Mouse (Mus musculus): Measurements from ENCODE around the gene Nod2. TPM values are rescaled to one million over a fixed set of nuclear protein-coding genes. Genes with fewer than 3 reads are reported as not detected.

The Nod2 gene
- total RNA-seq, 2 experiments from 2014 or later = 0.19 TPM; not detected in 1

DNA sequence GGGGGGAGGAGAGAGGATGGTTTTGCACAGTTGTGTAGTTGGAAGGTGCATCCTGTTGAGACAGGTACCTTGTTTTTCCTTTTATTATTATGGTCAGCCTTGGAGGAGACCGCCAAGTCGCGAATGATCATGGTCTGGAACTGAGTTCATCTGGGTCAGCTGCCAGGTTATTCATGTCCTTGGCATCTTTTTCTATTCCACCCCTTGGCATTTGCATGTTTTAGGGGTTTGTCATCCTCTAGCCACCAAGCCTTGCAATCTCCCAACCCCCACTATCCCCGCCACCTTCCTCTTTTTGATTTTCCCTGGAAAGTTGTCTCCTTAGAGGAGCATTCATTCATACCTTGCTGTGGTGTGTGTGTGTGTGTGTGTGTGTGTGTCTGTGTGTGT lies 50.5 kb downstream of the Nod2 start:
- no peak for ATAC-seq (replicated peaks; ENCODE audit: low FRiP score, low TSS enrichment, poor library complexity, severe bottlenecking)

DNA sequence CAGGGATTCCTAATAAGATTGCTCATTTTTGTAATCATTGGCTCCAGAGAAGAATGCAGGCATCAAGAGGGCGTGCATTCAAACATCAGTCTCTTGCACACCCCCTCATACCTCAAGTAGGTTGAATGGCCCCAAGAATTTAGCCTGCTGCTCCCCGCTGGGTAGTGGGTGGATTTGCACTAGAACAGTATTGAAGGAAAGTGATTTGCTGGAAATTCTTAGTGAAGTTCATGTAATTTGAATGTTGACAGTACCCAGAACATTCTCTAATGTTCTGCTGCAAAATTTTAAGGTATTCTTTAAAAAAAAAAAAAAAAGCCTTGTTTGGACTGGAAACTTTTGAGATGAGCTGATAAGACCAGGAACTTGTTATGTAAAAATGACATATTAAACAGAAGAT lies 50.9 kb downstream of the Nod2 start:
- no peak for ATAC-seq (replicated peaks; ENCODE audit: low FRiP score, low TSS enrichment, poor library complexity, severe bottlenecking)

DNA sequence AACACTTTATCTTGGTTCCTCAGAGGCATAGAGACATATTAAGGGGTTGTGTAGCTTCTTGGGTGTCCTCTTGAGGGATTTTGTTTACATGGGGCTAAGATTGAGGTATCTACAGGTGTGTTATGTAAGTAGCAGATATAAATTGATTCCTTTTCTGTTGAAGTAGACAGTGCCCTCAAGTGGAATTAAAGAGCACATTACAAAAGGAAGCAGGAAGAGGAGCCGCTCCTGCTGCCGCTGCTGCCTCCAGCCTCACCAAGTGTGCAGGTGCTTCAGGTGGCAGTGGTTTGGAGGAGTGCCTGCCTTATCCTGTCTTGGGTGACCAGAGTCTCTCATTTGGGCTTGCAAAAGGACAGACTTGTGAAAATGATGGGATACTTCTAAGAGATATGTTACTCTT lies 54.5 kb downstream of the Nod2 start:
- ATAC-seq (replicated peaks; ENCODE audit: low FRiP score, low TSS enrichment, poor library complexity, severe bottlenecking) = no peak

DNA sequence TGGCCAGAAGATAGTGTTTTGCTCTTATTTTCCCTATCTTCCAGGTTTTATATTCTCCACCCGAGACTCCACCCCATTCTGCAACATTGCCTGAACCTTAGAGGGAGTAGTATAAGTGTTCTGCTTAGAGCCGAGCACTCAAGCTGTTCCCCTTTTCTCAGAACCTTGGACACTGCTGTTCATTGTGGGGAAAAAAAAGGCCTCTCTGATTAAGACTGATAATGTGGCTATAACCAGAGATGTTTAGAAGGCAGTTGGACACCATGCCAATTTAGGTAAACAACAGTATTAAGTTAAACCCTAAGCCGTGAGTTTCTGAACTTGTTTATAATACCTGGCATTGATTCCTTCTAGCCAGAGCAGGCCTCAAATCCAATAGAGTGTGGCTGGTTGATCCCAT lies 55.7 kb downstream of the Nod2 start:
- no peak for ATAC-seq (replicated peaks; ENCODE audit: low FRiP score, low TSS enrichment, poor library complexity, severe bottlenecking)

DNA sequence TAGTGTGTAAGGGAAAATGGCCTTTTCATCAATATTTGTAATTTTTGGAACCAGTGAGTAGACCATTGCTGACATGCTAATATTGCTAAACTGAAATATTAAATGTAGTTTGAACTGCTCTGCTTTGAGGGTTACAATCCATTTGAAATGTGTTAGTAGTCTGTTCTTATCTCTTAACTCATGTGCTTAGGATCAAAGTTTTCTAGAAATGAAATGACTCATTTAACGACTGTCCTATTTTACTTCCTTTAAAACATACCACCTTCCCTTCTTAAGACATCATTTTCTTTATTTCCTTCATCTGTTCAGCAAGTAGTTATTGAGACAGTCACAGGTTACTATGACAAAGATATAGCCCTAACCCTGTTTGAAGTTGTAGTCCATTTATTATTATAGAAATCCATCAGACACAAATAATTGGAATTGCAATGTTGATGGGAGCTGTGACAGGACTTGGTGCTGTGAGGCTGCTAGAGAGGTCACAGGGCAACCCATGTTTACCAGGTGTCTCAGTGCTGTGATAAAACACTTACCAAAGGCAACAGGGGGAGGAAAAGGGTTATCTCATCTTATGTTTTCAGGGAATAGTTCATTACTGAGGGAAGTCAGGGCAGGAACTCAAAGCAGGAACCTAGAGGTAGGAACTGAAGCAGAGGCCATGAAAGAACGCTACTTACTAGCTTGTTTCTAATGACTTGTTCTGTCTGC lies 76.3 kb downstream of the Nod2 start:
- no peak for ATAC-seq (replicated peaks; ENCODE audit: low FRiP score, low TSS enrichment, poor library complexity, severe bottlenecking)

Other genes starting within 250 kb of the Nod2 start
- gene Nkd1, start 126.0 kb upstream of the Nod2 start, total RNA-seq (2014; fragmentation: Nextera tagmentation) = not detected in 2 replicates
- not detected in 2 replicates for gene Nkd1, start 126.0 kb upstream of the Nod2 start, total RNA-seq (2017)
- gene Snx20, start 11.2 kb upstream of the Nod2 start, total RNA-seq (2014; fragmentation: Nextera tagmentation) = 3.8 and 6.0 TPM in 2 replicates
- gene Snx20, start 11.2 kb upstream of the Nod2 start, total RNA-seq (2017) = 3.6 and 14.5 TPM in 2 replicates
- gene Cyld, start 49.7 kb downstream of the Nod2 start, total RNA-seq (2014; fragmentation: Nextera tagmentation) = 22.8 and 23.4 TPM in 2 replicates
- gene Cyld, start 49.7 kb downstream of the Nod2 start, total RNA-seq (2017) = 23.5 and 31.9 TPM in 2 replicates